Mouse (Mus musculus) urinary bladder, postnatal 25 days (tissue): Measurements from ENCODE around the gene Gm29776.

Experiments used
- DNase-seq: peaks from one replicate; pipeline ENCODE4 v3.0.0; 2022; ENCODE audit warnings: low spot score

Gm29776 gene

DNA sequence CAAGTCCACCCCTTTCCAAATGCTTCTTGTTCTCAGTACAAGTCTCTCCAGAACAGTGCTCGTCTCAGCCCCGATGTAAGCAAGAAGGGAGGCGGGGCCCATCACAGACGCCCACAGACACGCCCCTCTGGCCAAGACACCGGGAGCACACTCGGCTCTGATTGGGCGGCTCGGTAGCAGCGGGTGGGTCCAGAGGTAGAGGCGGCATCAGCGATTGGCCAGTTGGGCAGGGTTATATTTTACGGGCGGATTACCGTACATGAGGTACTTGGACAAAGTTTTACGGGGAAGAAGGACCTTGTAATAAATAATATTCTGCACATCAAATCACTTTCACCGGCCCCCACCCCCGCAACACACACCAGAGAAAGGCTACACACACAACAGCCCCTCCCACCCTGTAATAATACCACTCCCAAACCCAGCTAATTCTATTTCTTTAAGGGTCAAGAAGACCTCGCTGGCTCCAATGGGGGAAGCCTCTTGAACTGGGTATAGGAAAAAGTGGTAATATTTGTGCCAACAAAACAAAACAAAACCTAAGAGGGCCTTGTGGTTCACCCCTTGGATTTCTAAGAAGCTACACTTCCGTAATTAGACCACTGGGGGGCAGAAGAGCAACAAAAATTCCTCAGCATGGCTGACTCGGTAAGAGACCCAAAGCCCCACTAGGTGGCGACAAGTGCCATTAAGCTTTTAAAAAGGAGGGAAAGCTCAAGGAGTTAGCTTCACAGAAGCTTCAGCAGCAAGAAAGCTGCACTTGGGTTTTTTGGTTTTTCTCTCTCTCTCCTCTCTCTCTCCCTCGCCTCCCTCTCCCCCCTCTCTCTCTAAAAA lies 47.8 kb downstream of the Gm29776 start:
- DNase-seq = peak; percentile 80

DNA sequence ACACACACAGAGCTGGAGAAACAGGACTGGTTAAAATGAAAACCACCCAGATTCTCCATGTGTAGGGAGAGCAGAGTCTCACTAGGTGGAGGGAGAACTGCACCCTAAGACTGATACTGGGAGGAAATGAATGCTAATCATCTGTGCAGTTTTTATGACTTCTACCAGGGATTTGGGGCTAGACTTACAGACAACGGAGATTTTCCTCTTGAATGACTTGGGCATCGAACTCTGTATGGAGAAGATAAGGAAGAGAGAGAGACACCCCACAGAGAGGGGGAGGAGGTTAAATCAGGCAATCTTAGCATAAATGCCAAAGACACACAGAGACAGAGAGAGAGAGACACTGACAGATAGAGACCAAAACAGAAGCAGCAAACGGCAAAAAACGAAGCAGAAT lies 50.7 kb downstream of the Gm29776 start:
- DNase-seq = no peak

- no peak for DNase-seq
Observed at GRCm38 (mm10) chr14:54646898-54647636, 51.6 kb downstream of the Gm29776 start.

DNA sequence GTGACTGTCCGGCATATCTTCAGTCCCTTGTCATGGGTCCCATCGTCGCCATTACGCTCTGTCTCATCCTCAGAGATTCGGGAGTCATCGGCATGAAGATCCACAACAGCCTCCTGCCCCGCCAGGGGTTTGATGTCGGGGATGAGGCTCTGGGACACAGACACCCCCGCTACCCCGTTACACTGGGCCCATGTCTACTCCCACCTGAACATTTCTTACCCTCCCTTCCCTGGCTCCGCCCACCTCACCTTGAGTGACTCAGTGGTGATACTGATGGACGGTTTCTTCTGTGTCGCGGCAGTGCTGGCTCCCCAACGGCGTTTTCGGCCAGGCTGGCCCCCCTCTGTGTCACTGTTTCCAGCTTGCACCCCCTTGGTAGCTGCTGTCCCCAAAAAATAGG lies 52.2 kb downstream of the Gm29776 start:
- DNase-seq = no peak

DNA sequence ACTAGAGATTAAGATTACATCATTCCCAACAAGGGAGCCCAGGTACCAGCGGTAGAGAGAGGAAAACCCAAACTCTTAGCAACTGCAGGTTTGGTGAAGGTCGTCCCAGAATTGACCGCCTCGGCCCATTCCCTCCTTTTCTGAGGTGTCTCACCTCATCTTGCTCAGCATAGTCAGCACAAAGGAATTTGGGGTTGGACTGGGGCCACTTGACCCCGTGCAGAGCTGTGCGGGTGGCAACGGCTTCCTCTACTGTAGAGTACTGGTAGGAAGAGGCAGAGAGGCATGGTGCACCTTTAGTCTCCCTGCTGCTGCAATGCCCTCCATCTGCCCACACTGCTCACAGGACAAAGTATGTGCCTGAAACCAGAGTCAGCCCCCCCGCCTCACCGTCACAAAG lies 54.3 kb downstream of the Gm29776 start:
- no peak for DNase-seq

DNA sequence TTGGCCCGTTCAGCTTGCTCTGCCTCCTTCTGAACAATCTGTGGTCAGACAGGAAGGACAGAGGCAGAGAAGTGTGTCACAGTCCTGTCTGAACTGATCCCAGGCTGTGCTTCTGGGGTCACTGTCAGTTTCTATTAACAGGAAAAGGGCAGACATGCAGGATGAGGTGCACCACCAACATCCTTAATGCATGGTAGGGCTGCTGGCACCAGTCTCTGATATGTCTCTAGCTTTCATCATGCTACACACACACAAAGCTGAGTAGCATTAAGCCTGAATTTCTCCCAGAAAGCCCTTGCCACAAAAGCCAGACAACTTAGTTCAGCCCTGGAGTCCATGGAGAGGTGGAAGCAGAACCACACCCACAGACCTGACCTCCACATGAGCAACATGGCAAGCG lies 55.6 kb downstream of the Gm29776 start:
- DNase-seq = no peak
